Mouse (Mus musculus): ENCODE measurements at regions not wholly inside any gene's neighbourhood (a gene's known extent, or its start where the extent isn't known, plus 50 kb on each side); places are given as distances from the start of the nearest gene placed in this dataset.
"Not testable (repeated sequence)": the region's sequence is repeated elsewhere in the genome, so short reads cannot be mapped to it uniquely, and the experiment has no call there.

DNA sequence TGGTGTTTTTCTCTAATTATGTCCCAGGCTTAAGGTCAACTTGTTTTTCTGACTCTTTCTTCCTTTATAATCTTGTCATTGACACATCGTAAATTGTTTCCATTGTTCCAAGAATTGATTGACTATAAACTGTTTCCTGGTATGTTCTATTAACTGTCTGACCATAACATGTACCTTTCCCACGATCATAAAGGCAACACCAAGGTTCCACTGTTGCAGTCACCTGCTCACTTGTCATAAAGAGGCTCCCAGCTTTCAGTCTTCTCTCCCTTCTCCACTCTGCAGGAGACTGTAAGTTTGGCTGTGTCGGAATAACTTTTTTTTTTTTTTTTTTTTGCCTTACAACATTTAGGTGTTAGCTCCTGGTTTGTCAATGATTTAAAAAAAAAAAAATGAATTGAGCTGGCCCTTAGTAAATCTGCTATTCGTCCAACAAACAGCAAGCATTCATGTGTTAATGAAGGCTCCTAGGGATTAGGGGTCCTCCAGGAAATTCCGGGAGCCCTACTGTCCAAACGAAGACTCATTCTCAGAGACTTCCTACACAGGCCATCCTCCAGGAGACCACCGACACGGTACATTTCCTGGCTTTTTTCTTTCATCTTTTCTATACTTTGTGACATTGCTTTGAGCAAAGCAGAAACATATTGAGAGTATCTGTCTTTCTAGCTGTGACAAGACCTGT is 122.2 kb upstream of the Trim24 start:
- POLR2A ChIA-PET = interaction anchor here (0.6 kb wide), 1 partner anchor 66 kb away, joined by 5 read pairs; no protein-coding TSS in a partner anchor
- in situ Hi-C loops (cut with MboI; ENCODE audit: low pct_unique_long_range_greater_than_20kb) = no loop called here
- no peak for DNase-seq (ENCODE audit: low read depth, low spot score)

DNA sequence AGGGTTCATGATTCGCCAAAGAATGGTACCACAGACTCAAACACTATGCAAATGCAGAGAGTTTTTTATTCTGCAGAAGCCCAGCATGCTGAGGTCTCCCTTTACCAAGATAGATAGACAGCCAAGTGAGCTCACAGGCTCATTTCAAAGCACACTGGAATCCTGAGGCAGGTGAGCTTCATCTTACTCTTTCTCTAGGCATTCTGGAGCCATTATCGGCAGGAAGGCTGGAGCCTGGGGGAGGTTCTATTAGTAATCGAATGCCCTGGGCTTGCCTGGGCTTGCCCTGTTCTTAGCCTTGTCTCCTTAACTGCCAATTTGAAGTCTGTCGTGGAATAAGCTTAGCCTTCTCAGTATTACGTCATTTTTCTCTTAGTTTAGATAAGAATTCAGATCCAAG is 121.6 kb upstream of the Trim24 start:
- no peaks in the 10 kb centered on the region for H3K27me3 ChIP-seq
- TF ChIP-seq CTCF (IDR thresholded peaks at IDR 0.05) = no peak
- CTCF ChIA-PET = no interaction called here
- POLR2A ChIA-PET = interaction anchor here (0.6 kb wide), 1 partner anchor 66 kb away, joined by 5 read pairs; no protein-coding TSS in a partner anchor
- in situ Hi-C loops (cut with MboI; ENCODE audit: low pct_unique_long_range_greater_than_20kb) = no loop called here
- ATAC-seq (no peak), DNase-seq (ENCODE audit: low read depth, low spot score) (no peak)

More for the DNA sequence above, 122.2 kb upstream of the Trim24 start:
- CTCF ChIA-PET = no interaction called here
- no peak for ATAC-seq
- no peaks in the 10 kb centered on the region for H3K27me3 ChIP-seq
- TF ChIP-seq CTCF (IDR thresholded peaks at IDR 0.05) = no peak

DNA sequence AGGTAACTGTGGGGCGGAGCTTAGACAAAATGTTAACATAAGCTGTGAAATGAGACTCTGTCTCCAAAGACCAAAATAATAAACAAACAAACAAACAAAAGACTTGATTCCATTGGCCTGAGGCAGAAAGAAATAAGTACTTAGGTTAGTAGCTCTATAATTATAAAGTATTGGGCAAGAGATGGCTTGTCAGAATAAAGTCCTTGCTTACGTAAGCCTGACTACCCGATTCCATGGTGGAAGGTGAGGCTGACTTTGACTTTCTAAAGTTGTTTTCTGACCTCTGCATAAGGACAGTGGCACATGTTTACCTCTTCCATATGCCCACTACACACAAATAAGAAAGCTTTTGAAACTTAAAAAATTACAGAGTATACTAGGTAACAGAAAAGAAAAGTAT is 120.3 kb upstream of the Trim24 start:
- no peak for ATAC-seq
- in situ Hi-C loops (cut with MboI; ENCODE audit: low pct_unique_long_range_greater_than_20kb) = no loop called here
- no peak for TF ChIP-seq CTCF (IDR thresholded peaks at IDR 0.05)

DNA sequence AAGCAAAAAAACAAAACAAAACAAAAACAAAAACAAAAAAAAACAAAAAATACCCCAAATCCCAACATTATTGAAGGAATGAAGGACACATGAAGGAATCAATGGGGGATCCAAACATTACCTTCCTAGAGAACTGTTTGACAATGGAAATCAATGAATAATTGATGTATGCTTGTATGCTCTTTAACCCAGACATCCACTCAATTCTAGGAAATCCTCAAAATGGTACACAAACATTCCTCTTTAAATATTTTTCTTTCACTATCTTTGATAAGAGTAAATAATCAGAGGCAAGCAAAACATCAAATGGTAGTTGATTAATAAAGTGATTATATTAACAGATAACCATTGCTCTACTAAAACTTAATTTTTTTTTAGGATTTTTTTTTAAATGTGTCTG is 118.9 kb upstream of the Trim24 start:
- in situ Hi-C loops (cut with MboI; ENCODE audit: low pct_unique_long_range_greater_than_20kb) = no loop called here
- no peak for ATAC-seq
- no peaks in the 10 kb centered on the region for H3K27me3 ChIP-seq
- TF ChIP-seq CTCF (IDR thresholded peaks at IDR 0.05) = no peak
- DNase-seq (ENCODE audit: low read depth, low spot score) = no peak
- ChIA-PET POLR2A (no interaction called here), CTCF (interaction anchor here (1.2 kb wide), 1 partner anchor 11 kb away, joined by 3 read pairs; no protein-coding TSS in a partner anchor)

More for the DNA sequence above, 120.3 kb upstream of the Trim24 start:
- no peak for DNase-seq (ENCODE audit: low read depth, low spot score)
- no peaks in the 10 kb centered on the region for H3K27me3 ChIP-seq
- ChIA-PET CTCF (no interaction called here), POLR2A (no interaction called here)

DNA sequence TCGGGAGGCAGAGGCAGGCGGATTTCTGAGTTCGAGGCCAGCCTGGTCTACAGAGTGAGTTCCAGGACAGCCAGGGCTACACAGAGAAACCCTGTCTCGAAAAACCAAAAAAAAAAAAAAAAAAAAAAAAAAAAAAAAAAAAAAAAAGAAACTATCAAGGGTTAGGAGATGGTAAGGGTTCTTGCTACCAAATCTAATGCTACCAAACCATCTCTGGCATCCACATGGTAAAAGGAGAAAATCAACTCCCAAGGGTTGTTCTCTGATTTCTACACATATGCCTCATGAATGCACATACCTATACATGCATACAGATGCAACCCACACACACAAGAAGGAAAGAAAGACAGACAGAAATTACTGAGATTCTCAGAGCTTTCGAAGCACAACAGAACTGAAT is 109.6 kb upstream of the Trim24 start:
- ATAC-seq, POLR2A ChIA-PET, CTCF ChIA-PET: not testable (repeated sequence)

DNA sequence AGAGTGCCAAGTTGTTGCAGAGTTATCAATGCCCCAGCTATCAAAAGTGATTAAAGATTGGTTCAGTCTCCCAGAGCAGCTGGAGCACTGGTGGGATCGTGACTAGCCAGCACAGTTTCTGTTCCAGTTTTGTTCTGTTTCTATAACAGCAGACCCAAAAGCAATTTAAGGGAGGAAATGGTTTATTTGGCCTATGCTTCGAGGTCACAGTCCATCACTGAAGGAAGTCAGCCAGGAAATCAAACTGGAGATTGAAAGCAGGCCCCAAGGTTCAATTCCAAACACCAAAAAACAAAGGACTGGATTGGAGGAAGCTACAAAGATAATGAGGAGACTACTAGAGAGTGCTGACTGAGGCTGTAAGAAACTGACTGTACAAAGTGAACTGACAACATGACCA is 107.6 kb upstream of the Trim24 start:
- no peak for TF ChIP-seq CTCF (IDR thresholded peaks at IDR 0.05)
- no peaks in the 10 kb centered on the region for H3K27me3 ChIP-seq
- no peak for ATAC-seq
- DNase-seq (ENCODE audit: low read depth, low spot score) = no peak
- in situ Hi-C loops (cut with MboI; ENCODE audit: low pct_unique_long_range_greater_than_20kb) = no loop called here
- ChIA-PET POLR2A (no interaction called here), CTCF (interaction anchor here (0.7 kb wide), 1 partner anchor 11 kb away, joined by 3 read pairs; no protein-coding TSS in a partner anchor)

More for the DNA sequence above, 109.6 kb upstream of the Trim24 start:
- DNase-seq (ENCODE audit: low read depth, low spot score); in situ Hi-C loops (cut with MboI; ENCODE audit: low pct_unique_long_range_greater_than_20kb); H3K27me3 ChIP-seq: not testable (repeated sequence)

DNA sequence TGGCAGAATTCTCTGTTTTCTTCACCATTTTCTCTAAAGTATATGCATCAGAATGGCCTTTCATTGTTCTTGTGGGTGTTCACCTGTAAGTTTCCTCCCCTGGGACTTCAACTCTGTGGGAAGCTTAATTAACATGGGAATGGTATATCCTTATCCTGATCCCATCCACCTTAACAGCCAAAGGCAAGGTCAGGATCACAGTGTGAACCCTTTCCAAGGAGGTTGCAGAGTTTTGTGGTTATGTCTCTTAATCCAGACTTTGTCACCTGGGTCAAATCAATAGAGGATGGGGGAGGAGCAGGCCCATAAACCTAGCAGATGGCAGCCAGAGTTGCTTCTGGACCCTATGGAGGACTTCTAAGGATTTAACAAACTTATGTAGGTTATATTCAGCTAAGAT is 102.9 kb upstream of the Trim24 start:
- ATAC-seq = no peak
- ChIA-PET POLR2A (no interaction called here), CTCF (no interaction called here)
- in situ Hi-C loops (cut with MboI; ENCODE audit: low pct_unique_long_range_greater_than_20kb) = no loop called here
- no peak for DNase-seq (ENCODE audit: low read depth, low spot score)
- no peaks in the 10 kb centered on the region for H3K27me3 ChIP-seq
- no peak for TF ChIP-seq CTCF (IDR thresholded peaks at IDR 0.05)

DNA sequence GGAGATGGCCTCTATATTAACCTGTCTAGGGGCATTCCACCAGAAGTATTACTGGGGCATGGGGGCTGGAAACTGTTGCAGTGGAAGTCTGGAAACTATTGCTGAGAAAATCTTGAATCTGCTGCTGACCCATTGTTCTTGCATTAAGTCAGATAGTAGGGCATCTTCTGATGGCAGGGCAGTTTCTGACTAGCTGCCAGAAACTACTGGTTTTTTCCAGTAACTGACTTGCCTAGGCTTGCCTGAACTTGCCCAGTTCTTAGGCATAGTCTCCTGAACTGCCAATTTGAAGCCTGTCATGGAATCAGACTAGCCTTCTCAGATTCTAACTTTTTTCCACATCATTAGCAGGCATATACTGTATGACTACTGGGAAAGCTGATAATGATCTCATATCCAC is 97.3 kb upstream of the Trim24 start:
- in situ Hi-C loops (cut with MboI; ENCODE audit: low pct_unique_long_range_greater_than_20kb) = no loop called here
- ChIA-PET POLR2A (no interaction called here), CTCF (no interaction called here)
- TF ChIP-seq CTCF (IDR thresholded peaks at IDR 0.05) = no peak
- DNase-seq (ENCODE audit: low read depth, low spot score) (no peak), ATAC-seq (no peak)
- H3K27me3 ChIP-seq = no peaks in the 10 kb centered on the region

DNA sequence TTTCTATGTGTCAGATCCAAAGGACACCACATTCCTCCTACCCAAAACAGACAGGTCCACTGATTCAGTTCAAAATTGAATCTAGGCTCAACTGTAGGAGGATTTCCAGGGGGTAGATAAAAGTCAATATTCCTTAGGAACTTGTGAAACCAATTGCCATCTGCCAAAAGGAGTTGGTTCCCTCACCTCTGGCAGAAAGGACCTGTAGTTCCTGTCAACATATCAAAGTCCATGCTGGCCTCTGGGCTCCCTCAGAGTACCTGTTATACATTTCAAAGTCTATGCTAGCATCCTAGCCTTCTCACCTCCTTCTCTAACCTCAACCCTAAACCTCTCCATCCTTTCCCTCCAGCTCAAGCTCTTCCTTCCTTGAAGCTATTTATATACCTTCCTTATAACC is 95.5 kb upstream of the Trim24 start:
- in situ Hi-C loops (cut with MboI; ENCODE audit: low pct_unique_long_range_greater_than_20kb) = no loop called here

DNA sequence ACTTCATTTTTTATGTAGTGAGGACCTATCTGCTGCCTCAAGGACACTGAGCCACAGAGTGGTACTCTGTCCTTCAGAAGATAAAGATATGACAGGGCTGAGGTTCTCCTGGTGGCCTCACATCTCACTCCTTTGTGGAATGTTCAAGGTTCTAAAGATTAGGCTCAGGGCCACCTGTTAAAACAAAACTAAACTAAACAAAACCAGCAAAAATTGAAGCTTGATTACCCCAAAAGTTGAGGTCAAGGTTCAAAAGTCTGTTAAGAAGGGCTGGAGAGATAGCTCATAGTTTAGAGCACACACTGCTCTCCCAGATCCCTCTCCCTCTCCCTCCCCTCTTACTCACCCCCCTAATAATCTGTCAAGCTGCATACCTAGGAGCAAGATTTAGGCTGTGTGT is 90.7 kb upstream of the Trim24 start:
- DNase-seq (ENCODE audit: low read depth, low spot score) = no peak
- CTCF ChIA-PET = interaction anchor here (1.4 kb wide), 1 partner anchor 14 kb away, joined by 4 read pairs; no protein-coding TSS in a partner anchor
- ATAC-seq = no peak
- in situ Hi-C loops (cut with MboI; ENCODE audit: low pct_unique_long_range_greater_than_20kb) = no loop called here
- H3K27me3 ChIP-seq = no peaks in the 10 kb centered on the region
- TF ChIP-seq CTCF (IDR thresholded peaks at IDR 0.05) = no peak
- POLR2A ChIA-PET = interaction anchor here (0.5 kb wide), 1 partner anchor 72 kb away, joined by 3 read pairs; no protein-coding TSS in a partner anchor

More for the DNA sequence above, 95.5 kb upstream of the Trim24 start:
- DNase-seq (ENCODE audit: low read depth, low spot score) (no peak), ATAC-seq (no peak)
- POLR2A ChIA-PET = no interaction called here
- TF ChIP-seq CTCF (IDR thresholded peaks at IDR 0.05) = no peak
- no peaks in the 10 kb centered on the region for H3K27me3 ChIP-seq
- CTCF ChIA-PET = no interaction called here

DNA sequence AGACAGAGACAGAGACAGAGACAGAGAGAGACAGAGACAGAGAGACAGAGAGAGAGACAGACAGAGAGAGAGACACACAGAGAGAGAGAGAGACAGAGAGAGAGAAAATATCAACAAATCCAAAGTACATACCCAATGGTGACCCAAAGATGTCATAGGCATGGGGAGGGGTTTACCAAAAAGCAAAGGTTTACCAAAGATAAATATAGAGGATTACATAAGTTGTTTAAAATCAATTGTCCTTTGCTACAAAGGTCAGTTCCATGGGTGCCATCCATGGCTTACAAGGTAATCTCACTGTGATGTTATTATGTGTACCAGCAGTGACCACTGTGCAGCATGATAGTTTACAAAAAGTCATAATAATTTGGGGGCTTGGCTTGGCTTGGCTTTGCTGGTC is 88.7 kb upstream of the Trim24 start:
- H3K27me3 ChIP-seq = no peaks in the 10 kb centered on the region
- no peak for ATAC-seq

DNA sequence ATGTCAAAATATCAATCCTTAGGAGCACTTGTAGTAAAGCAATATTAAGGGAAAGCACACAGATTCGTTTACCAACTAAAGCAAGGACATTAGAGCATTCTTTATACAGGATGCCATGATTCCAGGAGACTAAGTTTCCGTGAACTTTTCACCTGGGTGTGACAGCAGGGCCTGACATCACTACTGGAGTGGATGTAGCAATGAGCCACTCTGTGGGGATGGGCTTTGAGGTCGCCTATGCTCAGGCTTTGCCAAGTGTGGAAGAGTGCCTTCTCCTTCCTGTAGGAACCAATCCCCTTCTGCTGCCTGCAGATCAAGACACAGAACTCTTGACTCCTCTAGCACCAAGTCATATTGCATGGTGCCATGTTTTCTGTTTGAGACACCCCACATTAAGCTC is 85.3 kb upstream of the Trim24 start:
- CTCF ChIA-PET = interaction anchor here (1.0 kb wide), 1 partner anchor 16 kb away, joined by 3 read pairs; no protein-coding TSS in a partner anchor
- in situ Hi-C loops (cut with MboI; ENCODE audit: low pct_unique_long_range_greater_than_20kb); DNase-seq (ENCODE audit: low read depth, low spot score); H3K27me3 ChIP-seq; POLR2A ChIA-PET; ATAC-seq: not testable (repeated sequence)

More for the DNA sequence above, 88.7 kb upstream of the Trim24 start:
- ChIA-PET POLR2A (no interaction called here), CTCF (no interaction called here)
- DNase-seq (ENCODE audit: low read depth, low spot score) = no peak
- in situ Hi-C loops (cut with MboI; ENCODE audit: low pct_unique_long_range_greater_than_20kb) = no loop called here
- no peak for TF ChIP-seq CTCF (IDR thresholded peaks at IDR 0.05)

All from Patski (cell line).